Mouse (Mus musculus) lung, embryonic 14.5 days (tissue): ENCODE data around the gene Rb1. TPM values are rescaled to one million over a fixed set of nuclear protein-coding genes. Genes with fewer than 3 reads are reported as not detected.

Source experiments
- ATAC-seq: fragments of 200-750 bp; cut with Nextera tagmentation; 2 replicates; pipeline ENCODE4 v1.8.0; 2017; ENCODE audit warnings: mild to moderate bottlenecking, moderate TSS enrichment, moderate library complexity; ENCODE audit not compliant: insufficient read depth
- DNase-seq: peaks from one replicate; pipeline ENCODE4 v3.0.0-alpha.2; 2015
- H3K27ac ChIP-seq: fragments of 300-500 bp; sonication (generic); 2 replicates; pipeline ENCODE4 v1.5.1; 2014; ENCODE audit warnings: low read depth, mild to moderate bottlenecking, moderate library complexity
- H3K27me3 ChIP-seq: fragments of 300-500 bp; sonication (generic); 2 replicates; pipeline ENCODE4 v1.6.1; 2014; ENCODE audit warnings: low read length, control low read depth; ENCODE audit not compliant: insufficient read depth
- H3K36me3 ChIP-seq: fragments of 300-500 bp; sonication (generic); 2 replicates; pipeline ENCODE4 v1.6.1; 2014; ENCODE audit warnings: control low read depth; ENCODE audit not compliant: insufficient read depth
- H3K4me1 ChIP-seq: fragments of 300-500 bp; sonication (generic); 2 replicates; pipeline ENCODE4 v1.6.1; 2014; ENCODE audit warnings: antibody characterized with exemption, control low read depth; ENCODE audit not compliant: insufficient read depth
- H3K4me2 ChIP-seq: fragments of 300-500 bp; sonication (generic); 2 replicates; pipeline ENCODE4 v1.6.1; 2014; ENCODE audit warnings: mild to moderate bottlenecking
- H3K4me3 ChIP-seq: fragments of 300-500 bp; sonication (generic); 2 replicates; pipeline ENCODE4 v1.5.1; 2014; ENCODE audit warnings: low read depth, low read length
- H3K9ac ChIP-seq: fragments of 300-500 bp; sonication (generic); 2 replicates; pipeline ENCODE4 v1.6.1; 2014
- H3K9me3 ChIP-seq: fragments of 300-500 bp; sonication (generic); 2 replicates; pipeline ENCODE4 v1.6.1; 2016; ENCODE audit warnings: low read depth, low read length, control low read depth
- CTCF ChIP-seq: IDR thresholded peaks from 2 replicates; pipeline ENCODE4 v1.5.1; 2016; ENCODE audit warnings: antibody characterized with exemption, low read depth
- WGBS: fragments of 180-500 bp; shearing (Covaris S2); extraction: QIAGEN DNeasy Blood & Tissue Kit; methylation state at CpG from one replicate; pipeline ENCODE4 v1.1.7; 2014; 5-methylcytosine and 5-hydroxymethylcytosine counted together
- polyA plus RNA-seq: library from polyadenylated mRNA; unstranded; fragments of >200 nt; fragmentation: Nextera tagmentation; extraction: Ambion mirVana; gene quantifications from 2 replicates; pipeline ENCODE4 v1.2.1, GENCODE M21; 2014

The Rb1 gene
- polyA plus RNA-seq, 1 experiment from 2014 or later = 19.3 TPM

DNA sequence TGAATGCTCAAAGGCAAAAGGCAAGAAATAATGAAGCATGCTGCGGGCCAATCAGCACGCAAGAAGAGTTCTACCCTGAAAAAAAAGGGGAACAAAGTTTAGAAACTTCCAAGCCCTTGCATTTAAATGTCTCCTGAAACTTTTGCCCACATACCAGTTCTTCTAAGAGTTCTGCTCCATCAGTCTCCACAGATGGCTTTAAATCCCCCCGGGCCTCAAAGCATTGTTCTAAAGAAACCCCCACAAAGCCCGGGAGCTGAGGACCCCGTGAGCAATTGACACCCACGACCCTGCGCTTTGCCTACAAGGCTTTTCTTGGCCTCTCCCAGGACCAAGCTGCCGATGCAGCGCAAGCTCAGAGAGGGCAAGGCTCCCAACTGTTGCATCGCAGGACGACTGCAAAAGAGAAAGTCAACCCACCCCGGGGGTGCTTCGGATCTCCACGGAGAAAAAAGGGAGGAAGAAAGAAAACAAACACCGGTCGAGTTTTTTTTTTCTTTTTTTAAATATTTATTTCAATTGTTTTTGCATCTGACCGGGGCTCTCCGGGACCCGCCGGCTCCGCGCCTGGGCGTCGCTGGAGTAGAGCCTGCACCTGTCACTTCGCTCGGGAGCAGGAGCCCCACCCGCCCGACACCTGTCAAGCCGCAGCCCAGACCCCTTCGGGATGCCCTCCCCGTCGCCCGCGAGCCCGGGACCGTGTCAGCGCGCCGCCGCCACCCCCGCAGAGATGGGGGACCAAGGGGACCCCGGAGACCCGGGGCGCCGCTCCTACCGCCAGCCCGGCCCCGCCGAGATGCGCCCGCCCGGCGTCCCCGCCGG lies 777 bp downstream of the Rb1 start:
- H3K4me1 ChIP-seq = 0 out of 2 replicates have a peak, but pooled peaks cover 11% of the 10 kb centered on the region
- H3K27ac ChIP-seq = peak overlapping the region; percentile 86
- TF ChIP-seq CTCF = no peak
- peak; percentile 49 for DNase-seq
- peak; percentile 42 for ATAC-seq
- under 1% methylated on average over 55 of the region's 55 CpGs for WGBS
- peak overlapping the region; percentile 88 for H3K4me3 ChIP-seq
- no peaks in the 10 kb centered on the region for H3K36me3 ChIP-seq
- no peaks in the 10 kb centered on the region for H3K27me3 ChIP-seq
- no peaks in the 10 kb centered on the region; the same call in 1 of the 2 replicates for H3K9me3 ChIP-seq
- H3K4me2 ChIP-seq = peak overlapping the region; percentile 89
- H3K9ac ChIP-seq = peak overlapping the region; percentile 72

DNA sequence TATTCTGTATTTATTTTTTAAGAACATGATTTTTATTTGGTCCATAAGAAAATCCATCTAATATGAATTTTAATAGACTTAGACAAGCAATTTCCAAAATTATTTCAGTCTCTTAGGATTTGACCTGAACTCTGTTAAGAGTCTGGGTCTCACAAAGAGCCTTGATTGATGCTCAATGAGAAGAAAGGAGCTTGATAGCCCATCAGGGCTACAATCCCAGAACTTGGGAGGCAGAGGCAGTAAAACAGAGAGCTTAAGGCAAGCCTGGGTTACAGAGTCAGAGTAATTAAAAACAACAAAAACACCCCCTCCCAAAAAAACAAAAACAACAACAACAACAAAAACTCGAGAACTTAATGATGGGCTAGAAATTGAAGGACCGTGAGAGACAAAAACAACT lies 1.7 kb downstream of the Rb1 start:
- no peak overlapping the region for H3K27ac ChIP-seq
- no peaks in the 10 kb centered on the region for H3K36me3 ChIP-seq
- peak overlapping the region; percentile 88; the same call in 1 of the 2 replicates for H3K4me3 ChIP-seq
- H3K9ac ChIP-seq = no peak overlapping the region
- no peak for TF ChIP-seq CTCF
- 71% methylated on average over 2 of the region's 2 CpGs for WGBS
- H3K4me1 ChIP-seq = 0 out of 2 replicates have a peak, but pooled peaks cover 11% of the 10 kb centered on the region
- H3K27me3 ChIP-seq = no peaks in the 10 kb centered on the region
- ATAC-seq (no peak), DNase-seq (no peak)
- no peaks in the 10 kb centered on the region for H3K9me3 ChIP-seq
- peak overlapping the region; percentile 89 for H3K4me2 ChIP-seq

DNA sequence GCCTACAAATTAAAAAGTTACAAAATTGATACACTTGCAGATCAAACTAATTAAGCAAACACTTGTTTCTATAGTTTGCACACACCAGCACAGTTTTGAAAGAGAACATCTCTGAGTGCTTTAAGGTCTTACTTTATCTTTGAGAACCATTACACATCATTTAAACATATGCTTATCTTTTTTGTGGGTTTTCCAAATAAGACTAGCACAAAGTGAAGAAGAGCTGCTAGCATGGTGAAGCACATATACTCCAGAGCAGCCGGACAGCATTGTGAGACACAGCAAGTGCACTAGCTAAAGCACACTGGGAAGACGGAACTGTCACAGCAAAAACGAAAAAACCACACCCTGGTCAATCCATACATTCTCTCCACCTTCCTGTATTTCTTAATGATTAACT lies 3.5 kb downstream of the Rb1 start:
- 85% methylated on average over 3 of the region's 3 CpGs for WGBS
- Histone ChIP-seq H3K36me3 (no peaks in the 10 kb centered on the region), H3K4me2 (no peak overlapping the region), H3K27me3 (no peaks in the 10 kb centered on the region), H3K27ac (no peak overlapping the region), H3K4me1 (0 out of 2 replicates have a peak, but pooled peaks cover 8% of the 10 kb centered on the region), H3K4me3 (no peak overlapping the region), H3K9ac (no peak overlapping the region), H3K9me3 (no peaks in the 10 kb centered on the region)
- no peak for TF ChIP-seq CTCF
- no peak for ATAC-seq
- DNase-seq = no peak

DNA sequence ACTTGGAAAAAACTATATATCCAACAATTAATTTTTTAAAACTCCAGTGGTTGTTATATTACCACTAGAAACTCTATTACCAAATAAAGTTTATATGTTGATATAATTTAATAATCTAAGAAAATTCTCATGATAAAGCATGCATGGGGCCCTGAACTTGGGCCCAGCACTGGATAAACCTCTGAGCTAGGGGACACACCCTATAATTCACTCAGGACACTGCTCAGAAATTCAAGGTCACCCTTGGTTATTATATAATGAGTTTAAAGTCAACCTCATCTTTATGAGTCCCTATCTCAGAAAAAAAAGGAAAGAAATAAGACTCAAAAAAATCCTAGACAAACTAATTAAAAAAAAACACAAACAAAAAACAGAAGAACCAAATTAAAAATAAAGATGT lies 8.7 kb downstream of the Rb1 start:
- H3K4me2 ChIP-seq = no peak overlapping the region
- H3K27ac ChIP-seq = no peak overlapping the region
- no peak for DNase-seq
- H3K9me3 ChIP-seq = no peaks in the 10 kb centered on the region
- H3K27me3 ChIP-seq = no peaks in the 10 kb centered on the region
- H3K36me3 ChIP-seq = no peaks in the 10 kb centered on the region
- H3K9ac ChIP-seq = no peak overlapping the region
- no peak overlapping the region for H3K4me3 ChIP-seq
- TF ChIP-seq CTCF = no peak
- no peak for ATAC-seq
- H3K4me1 ChIP-seq = no peaks in the 10 kb centered on the region

DNA sequence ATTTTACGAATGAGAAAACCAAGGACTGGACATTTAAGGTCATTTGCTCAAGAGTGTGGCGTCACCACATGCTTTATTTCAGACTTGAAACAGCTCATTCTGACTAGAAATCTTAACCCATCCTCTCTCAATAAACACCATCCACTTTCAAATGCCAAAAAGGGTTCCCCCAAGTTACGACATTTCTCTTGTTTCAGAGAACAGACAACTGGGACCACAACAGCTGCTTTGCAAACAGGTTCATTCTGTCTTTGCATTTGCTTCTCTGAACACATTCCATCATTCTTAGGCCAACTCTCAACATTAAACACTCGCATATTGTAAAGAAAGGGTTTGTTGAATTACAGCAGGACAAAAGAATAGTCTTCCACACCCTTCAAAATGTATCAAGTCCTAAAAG lies 11.8 kb downstream of the Rb1 start:
- Histone ChIP-seq H3K4me2 (no peak overlapping the region), H3K4me3 (no peak overlapping the region), H3K36me3 (no peaks in the 10 kb centered on the region), H3K27ac (no peak overlapping the region), H3K9me3 (no peaks in the 10 kb centered on the region), H3K4me1 (no peaks in the 10 kb centered on the region), H3K27me3 (no peaks in the 10 kb centered on the region), H3K9ac (no peak overlapping the region)
- no peak for ATAC-seq
- DNase-seq = no peak
- TF ChIP-seq CTCF = no peak
- 73% methylated on average over 4 of the region's 4 CpGs for WGBS

DNA sequence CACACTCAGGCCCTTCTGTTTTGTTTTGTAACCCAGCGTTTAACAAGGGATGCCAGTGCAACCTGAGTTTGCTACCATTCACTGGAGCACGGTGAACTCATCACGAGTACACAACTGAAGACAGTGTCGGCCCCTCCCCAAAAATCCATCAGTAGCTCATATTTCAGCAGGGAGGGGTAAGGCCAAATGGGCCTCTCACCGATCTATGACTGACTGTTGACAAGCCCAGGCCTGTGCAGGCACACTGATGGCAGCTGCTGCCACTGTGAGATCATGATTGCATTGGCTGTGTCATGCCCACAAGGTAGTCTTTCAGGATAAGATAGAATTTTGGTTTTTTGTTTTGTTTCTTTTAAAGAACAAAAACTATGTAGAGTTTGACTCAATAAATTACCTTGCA lies 12.2 kb downstream of the Rb1 start:
- no peak for TF ChIP-seq CTCF
- DNase-seq = no peak
- H3K27ac ChIP-seq = no peak overlapping the region
- no peaks in the 10 kb centered on the region for H3K36me3 ChIP-seq
- no peaks in the 10 kb centered on the region for H3K4me1 ChIP-seq
- H3K4me2 ChIP-seq = no peak overlapping the region
- WGBS = 25% methylated on average over 5 of the region's 5 CpGs
- ATAC-seq = no peak
- no peaks in the 10 kb centered on the region for H3K9me3 ChIP-seq
- H3K27me3 ChIP-seq = no peaks in the 10 kb centered on the region
- H3K9ac ChIP-seq = no peak overlapping the region
- H3K4me3 ChIP-seq = no peak overlapping the region

DNA sequence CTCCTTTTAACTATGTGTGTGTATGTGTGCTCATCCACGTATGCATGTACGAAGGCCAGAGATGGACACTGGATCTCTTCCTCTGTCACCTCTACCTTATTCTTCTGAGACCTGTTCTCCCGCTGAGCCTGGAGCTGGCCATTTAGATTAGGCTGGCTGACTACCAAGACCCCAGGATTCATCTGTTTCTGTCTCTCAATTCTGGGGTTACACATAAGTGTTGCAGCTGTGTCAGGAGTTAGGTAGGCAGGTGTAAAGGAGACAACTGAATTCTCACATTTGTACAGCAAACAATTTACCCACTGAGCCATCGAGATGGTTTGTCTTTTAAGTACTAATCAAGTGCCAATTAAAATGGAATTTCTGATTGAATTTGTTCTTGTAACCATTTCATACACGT lies 12.7 kb downstream of the Rb1 start:
- no peak for ATAC-seq
- no peak for TF ChIP-seq CTCF
- WGBS = 75% methylated on average over 5 of the region's 5 CpGs

More for the DNA sequence above, 12.7 kb downstream of the Rb1 start:
- Histone ChIP-seq H3K4me3 (no peak overlapping the region), H3K4me2 (no peak overlapping the region), H3K36me3 (no peaks in the 10 kb centered on the region), H3K9ac (no peak overlapping the region), H3K27ac (no peak overlapping the region), H3K9me3 (no peaks in the 10 kb centered on the region), H3K4me1 (no peaks in the 10 kb centered on the region), H3K27me3 (no peaks in the 10 kb centered on the region)
- no peak for DNase-seq
